Mouse (Mus musculus) brain, embryonic 14.5 days (tissue): ENCODE results near the gene Mab21l2. TPM values are rescaled to one million over a fixed set of nuclear protein-coding genes. Genes with fewer than 3 reads are reported as not detected.

ENCODE experiments used
- DNase-seq: peaks from one replicate; pipeline ENCODE4 v3.0.0-alpha.2; 2011; ENCODE audit warnings: low read depth
- CTCF ChIP-seq: fragments of 200-500 bp; IDR thresholded peaks from 2 replicates; pipeline ENCODE4 v1.5.1; 2012; ENCODE audit warnings: inconsistent platforms, mild to moderate bottlenecking, moderate library complexity, borderline replicate concordance; ENCODE audit not compliant: insufficient read depth, insufficient read length; ENCODE audit errors: extremely low read depth
- POLR2A ChIP-seq: fragments of 200-500 bp; IDR thresholded peaks from 2 replicates; pipeline ENCODE4 v1.6.1; 2012; ENCODE audit warnings: mild to moderate bottlenecking, inconsistent platforms, borderline replicate concordance; ENCODE audit not compliant: poor library complexity, insufficient read depth, insufficient read length, severe bottlenecking; ENCODE audit errors: extremely low read depth
- polyA plus RNA-seq: library from polyadenylated mRNA; depleted of rRNA; stranded (reverse); fragments of >200 nt; gene quantifications from 2 replicates; pipeline ENCODE4 v1.2.3, GENCODE M21; 2012

The Mab21l2 gene
- polyA plus RNA-seq, 1 experiment = 126 TPM

- DNase-seq = peak; percentile 77
- TF ChIP-seq POLR2A (no peak), CTCF (no peak)
Measured at GRCm38 (mm10) chr3:86551011-86551728, 2.7 kb upstream of the Mab21l2 start.

- TF ChIP-seq CTCF (no peak), POLR2A (no peak)
- peak; percentile 69 for DNase-seq
Measured at GRCm38 (mm10) chr3:86550301-86551010, 2.0 kb upstream of the Mab21l2 start.

- TF ChIP-seq POLR2A (no peak), CTCF (no peak)
- peak; percentile 67 for DNase-seq
Measured at GRCm38 (mm10) chr3:86547251-86547791, 1.1 kb downstream of the Mab21l2 start.

GRCm38 (mm10) chr3:86546471-86547250 lies 1.8 kb downstream of the Mab21l2 start:
- peak; percentile 82 for DNase-seq
- TF ChIP-seq POLR2A (no peak), CTCF (no peak)

- DNase-seq = peak; percentile 45
- TF ChIP-seq CTCF = no peak
- no peak for TF ChIP-seq POLR2A
Measured at GRCm38 (mm10) chr3:86545945-86546344, 2.5 kb downstream of the Mab21l2 start.

GRCm38 (mm10) chr3:86544785-86545184 lies 3.6 kb downstream of the Mab21l2 start:
- TF ChIP-seq POLR2A = no peak
- no peak for TF ChIP-seq CTCF
- DNase-seq = peak; percentile 71

GRCm38 (mm10) chr3:86541863-86542397 lies 6.5 kb downstream of the Mab21l2 start:
- DNase-seq = peak; percentile 55
- no peak for TF ChIP-seq POLR2A
- no peak for TF ChIP-seq CTCF

- TF ChIP-seq CTCF (no peak), POLR2A (no peak)
- DNase-seq = peak; percentile 55
Measured at GRCm38 (mm10) chr3:86541074-86541614, 7.3 kb downstream of the Mab21l2 start.

GRCm38 (mm10) chr3:86539555-86540168 lies 8.8 kb downstream of the Mab21l2 start:
- no peak for TF ChIP-seq POLR2A
- no peak for TF ChIP-seq CTCF
- DNase-seq = peak; percentile 39
